In the genomic region with DNA sequence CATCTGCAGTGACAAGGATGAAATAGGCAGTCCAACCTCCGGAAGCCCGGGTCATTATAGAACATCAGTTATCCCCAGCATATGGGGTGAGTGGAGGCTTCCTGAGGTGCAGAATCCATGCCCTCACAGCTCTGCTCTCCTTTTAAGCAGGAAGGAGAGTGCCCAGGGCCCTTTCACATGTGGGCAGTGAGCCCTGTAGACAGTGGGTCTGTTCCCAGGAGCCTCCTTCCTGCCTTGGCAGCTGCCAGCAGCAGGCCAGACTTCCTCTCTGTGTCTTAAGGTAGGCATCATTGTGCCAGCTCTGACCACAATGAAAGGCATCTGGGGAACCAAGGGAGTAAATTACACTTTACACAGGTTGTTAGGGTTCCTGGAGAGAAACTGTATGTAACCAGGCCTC, we compare ENCODE assay signal across 17 mouse cellular contexts. TPM values are rescaled to one million over a fixed set of nuclear protein-coding genes. Genes with fewer than 3 reads are reported as not detected.
DNase-seq lines count a peak whose midpoint lies in the region; ATAC-seq lines count a peak whose summit lies in the region.
"Had no signal": no experiment of that assay in that cellular context is flagged by ENCODE, and none has a peak within 500 bp of the region (broad histone marks: within the 10 kb centered on the region; RNA-seq: fewer than 3 reads in every experiment).

No protein-coding gene starts in this region.

- ATAC-seq in granulocyte monocyte progenitor cell, adult 5-6 weeks (replicated peaks; ENCODE audit: poor library complexity, severe bottlenecking): peak; percentile 32; the same call in 1 of the 2 replicates
- ATAC-seq: liver, embryonic 12.5 days had no signal

- peak; percentile 17 to 23 for DNase-seq in cerebellum, postnatal 10 days
- no peak for DNase-seq in cerebellum, adult 11-12 months
- peak; percentile 44 for DNase-seq in CD4-positive, CD25-positive, alpha-beta regulatory T cell, adult 2 months (ENCODE audit: low read depth, low spot score)
- peak; percentile 30 for DNase-seq in thymus, postnatal 0 days (ENCODE audit: low spot score)
- no peak for DNase-seq in ovary, postnatal 36 days (ENCODE audit: low spot score)
- DNase-seq in retina, postnatal 1 day: no peak
- DNase-seq in heart, adult 8-10 months (ENCODE audit: low spot score): no peak
- DNase-seq: adrenal gland, adult 2 months; gastrocnemius, adult 2 months; heart, adult 11 months; kidney, adult 2 months; kidney, postnatal 10 days; lung, embryonic 14.5 days; lung, postnatal 4 days; right cerebral cortex, postnatal 14 days had no signal

RNA-seq across cellular contexts. Expression of a gene that starts 14.3 kb away (rescaled TPM):
- 88.1 and 101 TPM in 2 replicates for total RNA-seq in granulocyte monocyte progenitor cell, adult 5-6 weeks (2014; fragmentation: Nextera tagmentation)
- 117 and 123 TPM in 2 replicates for total RNA-seq in granulocyte monocyte progenitor cell, adult 5-6 weeks (2017)
- polyA plus RNA-seq in thymus, postnatal 0 days (2015; fragmentation: Nextera tagmentation; extraction: Ambion mirVana): 47.7 and 56.7 TPM in 2 replicates
- 1 to 10 TPM; 1.3 to 5.2 (median 1.8) TPM for total RNA-seq in heart, adult 8-10 months (2022)

Comparison
In these comparisons a context has a peak if more than half of its experiments do, and no peak if none do; other contexts are left out.
1. DNase-seq: peak in cerebellum, postnatal 10 days (2 of 2), CD4-positive, CD25-positive, alpha-beta regulatory T cell, adult 2 months (single experiment) and thymus, postnatal 0 days (single experiment); none in cerebellum, adult 11-12 months (single experiment), ovary, postnatal 36 days (single experiment), retina, postnatal 1 day (single experiment) and heart, adult 8-10 months (single experiment).
2. RNA of a gene that starts 14.3 kb away (total RNA-seq): 88.1 to 123 TPM in granulocyte monocyte progenitor cell, adult 5-6 weeks; 1.3 to 5.2 TPM in heart, adult 8-10 months; every median in the first group is over 10 times any median in the second.